ENCODE assay signal across 25 mouse cellular contexts in genomic region chr9:10856204-10856892, GRCm38 (mm10). TPM values are rescaled to one million over a fixed set of nuclear protein-coding genes. Genes with fewer than 3 reads are reported as not detected.
DNase-seq lines count a peak whose midpoint lies in the region; ATAC-seq and TF ChIP-seq lines count a peak whose summit lies in the region.
"Had no signal": no experiment of that assay in that cellular context is flagged by ENCODE, and none has a peak within 500 bp of the region (broad histone marks: within the 10 kb centered on the region; RNA-seq: fewer than 3 reads in every experiment).

No protein-coding gene starts in this region.

- no peaks in the 10 kb centered on the region for H3K4me1 ChIP-seq in forebrain, embryonic 16.5 days (replicated peaks; ENCODE audit: control insufficient read depth, insufficient read depth, low read length)
- no peaks in the 10 kb centered on the region for H3K4me1 ChIP-seq in forebrain, embryonic 10.5 days
- H3K4me1 ChIP-seq in hindbrain, postnatal 0 days (ENCODE audit: insufficient read depth, low read length): no peaks in the 10 kb centered on the region
- H3K4me1 ChIP-seq in hindbrain, embryonic 10.5 days (replicated peaks): no peaks in the 10 kb centered on the region
- no peaks in the 10 kb centered on the region; the same call in 1 of the 2 replicates for H3K4me1 ChIP-seq in neural tube, embryonic 13.5 days (replicated peaks)
- H3K4me1 ChIP-seq: embryonic facial prominence, embryonic 13.5 days; hindbrain, embryonic 13.5 days; liver, embryonic 12.5 days; megakaryocyte, embryonic 14.5 days; stomach, embryonic 15.5 days had no signal

- H3K27ac ChIP-seq in forebrain, embryonic 16.5 days (ENCODE audit: low read length): no peak overlapping the region
- H3K27ac ChIP-seq in forebrain, embryonic 10.5 days: no peak overlapping the region
- H3K27ac ChIP-seq in hindbrain, postnatal 0 days: no peak overlapping the region
- no peak overlapping the region for H3K27ac ChIP-seq in hindbrain, embryonic 10.5 days
- H3K27ac ChIP-seq in neural tube, embryonic 13.5 days (replicated peaks): no peak overlapping the region
- H3K27ac ChIP-seq: embryonic facial prominence, embryonic 13.5 days; hindbrain, embryonic 13.5 days; kidney, embryonic 15.5 days; limb, embryonic 10.5 days; liver, embryonic 12.5 days; stomach, embryonic 15.5 days had no signal

- H3K9ac ChIP-seq in forebrain, embryonic 16.5 days (replicated peaks; ENCODE audit: low read depth, low read length): no peak overlapping the region
- H3K9ac ChIP-seq in hindbrain, postnatal 0 days (replicated peaks; ENCODE audit: low read length): no peak overlapping the region
- H3K9ac ChIP-seq in neural tube, embryonic 13.5 days: no peak overlapping the region
- H3K9ac ChIP-seq: embryonic facial prominence, embryonic 13.5 days; hindbrain, embryonic 13.5 days; kidney, embryonic 15.5 days; liver, embryonic 12.5 days; stomach, embryonic 15.5 days had no signal

- no peaks in the 10 kb centered on the region for H3K36me3 ChIP-seq in forebrain, embryonic 16.5 days (ENCODE audit: control insufficient read depth, insufficient read depth)
- H3K36me3 ChIP-seq in forebrain, embryonic 10.5 days (replicated peaks): no peaks in the 10 kb centered on the region
- no peaks in the 10 kb centered on the region for H3K36me3 ChIP-seq in hindbrain, postnatal 0 days (ENCODE audit: insufficient read depth, low read length)
- no peaks in the 10 kb centered on the region for H3K36me3 ChIP-seq in hindbrain, embryonic 10.5 days
- no peaks in the 10 kb centered on the region for H3K36me3 ChIP-seq in neural tube, embryonic 13.5 days
- H3K36me3 ChIP-seq: embryonic facial prominence, embryonic 13.5 days; hindbrain, embryonic 13.5 days; kidney, embryonic 15.5 days; limb, embryonic 10.5 days; liver, embryonic 12.5 days; stomach, embryonic 15.5 days had no signal

- H3K27me3 ChIP-seq in forebrain, embryonic 16.5 days (replicated peaks; ENCODE audit: control insufficient read depth, insufficient read depth, low read length): no peaks in the 10 kb centered on the region
- H3K27me3 ChIP-seq in forebrain, embryonic 10.5 days (ENCODE audit: poor library complexity, severe bottlenecking): no peaks in the 10 kb centered on the region
- no peaks in the 10 kb centered on the region for H3K27me3 ChIP-seq in hindbrain, postnatal 0 days (ENCODE audit: insufficient read depth, low read length)
- no peaks in the 10 kb centered on the region for H3K27me3 ChIP-seq in hindbrain, embryonic 10.5 days (ENCODE audit: insufficient read depth, poor library complexity, severe bottlenecking)
- H3K27me3 ChIP-seq in neural tube, embryonic 13.5 days: no peaks in the 10 kb centered on the region
- H3K27me3 ChIP-seq: CH12.LX; embryonic facial prominence, embryonic 13.5 days; hindbrain, embryonic 13.5 days; kidney, embryonic 15.5 days; liver, embryonic 12.5 days; megakaryocyte, embryonic 14.5 days; stomach, embryonic 15.5 days had no signal

- H3K4me3 ChIP-seq in forebrain, embryonic 16.5 days (replicated peaks; ENCODE audit: low read length): no peak overlapping the region
- no peak overlapping the region for H3K4me3 ChIP-seq in forebrain, embryonic 10.5 days
- no peak overlapping the region for H3K4me3 ChIP-seq in hindbrain, postnatal 0 days (ENCODE audit: low read length)
- H3K4me3 ChIP-seq in hindbrain, embryonic 10.5 days: no peak overlapping the region
- H3K4me3 ChIP-seq in neural tube, embryonic 13.5 days: no peak overlapping the region
- H3K4me3 ChIP-seq: embryonic facial prominence, embryonic 13.5 days; hindbrain, embryonic 13.5 days; kidney, embryonic 15.5 days; limb, embryonic 10.5 days; liver, embryonic 12.5 days; megakaryocyte, embryonic 14.5 days; stomach, embryonic 15.5 days had no signal

- 74% methylated on average over 3 of the region's 3 CpGs for WGBS in forebrain, embryonic 16.5 days
- WGBS in forebrain, embryonic 10.5 days: 95% methylated on average over 3 of the region's 3 CpGs
- WGBS in hindbrain, postnatal 0 days: 75% methylated on average over 3 of the region's 3 CpGs
- WGBS in hindbrain, embryonic 10.5 days: 87% methylated on average over 3 of the region's 3 CpGs
- 61% methylated on average over 3 of the region's 3 CpGs for WGBS in neural tube, embryonic 13.5 days

- ATAC-seq in forebrain, embryonic 16.5 days: peak; percentile 65
- no peak for ATAC-seq in hindbrain, postnatal 0 days
- ATAC-seq in neural tube, embryonic 13.5 days (ENCODE audit: low read depth): peak; percentile 63; the same call in 1 of the 2 replicates
- ATAC-seq: intestine, postnatal 0 days; liver, embryonic 12.5 days had no signal

- peak; percentile 34 for TF ChIP-seq CTCF in hindbrain, postnatal 0 days (IDR thresholded peaks at IDR 0.05; ENCODE audit: low read depth)

- DNase-seq in forebrain, embryonic 10.5 days (ENCODE audit: extremely low spot score, low spot score): no peak
- peak; percentile 37 for DNase-seq in hindbrain, postnatal 0 days (ENCODE audit: low spot score)
- no peak for DNase-seq in hindbrain, embryonic 10.5 days (ENCODE audit: low spot score)
- DNase-seq in neural tube, embryonic 10.5 days (ENCODE audit: extremely low spot score, low spot score): no peak
- DNase-seq in layer of hippocampus, adult 11-12 months (ENCODE audit: low spot score): no peak
- DNase-seq: adrenal gland, postnatal 36 days; cerebellum, adult 2 months; gastrocnemius, postnatal 14 days; heart, adult 18-20 months; lung, adult 2 months; right cerebral cortex, postnatal 25 days; thymus, adult 18-20 months; thymus, postnatal 4 days had no signal

- H3K4me2 ChIP-seq in forebrain, embryonic 16.5 days (ENCODE audit: low read length): no peak overlapping the region
- no peak overlapping the region for H3K4me2 ChIP-seq in hindbrain, postnatal 0 days (ENCODE audit: low read depth, low read length)
- no peak overlapping the region for H3K4me2 ChIP-seq in neural tube, embryonic 13.5 days
- H3K4me2 ChIP-seq: embryonic facial prominence, embryonic 13.5 days; hindbrain, embryonic 13.5 days; kidney, embryonic 15.5 days; liver, embryonic 12.5 days; stomach, embryonic 15.5 days had no signal

- H3K9me3 ChIP-seq in forebrain, embryonic 16.5 days (ENCODE audit: control insufficient read depth, low read length): no peaks in the 10 kb centered on the region
- H3K9me3 ChIP-seq in forebrain, embryonic 10.5 days: no peaks in the 10 kb centered on the region
- no peaks in the 10 kb centered on the region for H3K9me3 ChIP-seq in hindbrain, postnatal 0 days (ENCODE audit: low read length)
- H3K9me3 ChIP-seq in hindbrain, embryonic 10.5 days: no peaks in the 10 kb centered on the region
- no peaks in the 10 kb centered on the region for H3K9me3 ChIP-seq in neural tube, embryonic 13.5 days
- H3K9me3 ChIP-seq: embryonic facial prominence, embryonic 13.5 days; hindbrain, embryonic 13.5 days; kidney, embryonic 15.5 days; limb, embryonic 10.5 days; liver, embryonic 12.5 days; megakaryocyte, embryonic 14.5 days; stomach, embryonic 15.5 days had no signal

RNA-seq across cellular contexts. Expression of gene Cntn5, which starts 48.2 kb away (rescaled TPM):
- polyA plus RNA-seq in forebrain, embryonic 16.5 days (2015; fragmentation: Nextera tagmentation; extraction: Ambion mirVana): 13.6 and 20.2 TPM in 2 replicates
- polyA plus RNA-seq in forebrain, embryonic 10.5 days (2016; fragmentation: Nextera tagmentation; extraction: Ambion mirVana): 0.89 and 1.2 TPM in 2 replicates
- total RNA-seq in hindbrain, postnatal 0 days (2014; rRNA removed): 13.3 and 17.6 TPM in 2 replicates
- 17.6 and 20.1 TPM in 2 replicates for polyA plus RNA-seq in hindbrain, postnatal 0 days (2015; fragmentation: Nextera tagmentation; extraction: Ambion mirVana)
- 2.4 and 2.5 TPM in 2 replicates for polyA plus RNA-seq in hindbrain, embryonic 10.5 days (2016; fragmentation: Nextera tagmentation; extraction: Ambion mirVana)
- polyA plus RNA-seq in neural tube, embryonic 13.5 days (2015; fragmentation: Nextera tagmentation; extraction: Ambion mirVana): 11.3 and 14.4 TPM in 2 replicates
- total RNA-seq: adrenal gland, postnatal 36 days; CH12.LX; gastrocnemius, postnatal 14 days; MEL had no signal
- polyA plus RNA-seq: liver, embryonic 12.5 days; lung, adult 2 months had no signal
